ENCODE assay signal across 11 mouse cellular contexts in genomic region chr9:75264008-75264718, GRCm38 (mm10). TPM values are rescaled to one million over a fixed set of nuclear protein-coding genes. Genes with fewer than 3 reads are reported as not detected.
DNase-seq lines count a peak whose midpoint lies in the region; ATAC-seq and TF ChIP-seq lines count a peak whose summit lies in the region.
"Had no signal": no experiment of that assay in that cellular context is flagged by ENCODE, and none has a peak within 500 bp of the region (broad histone marks: within the 10 kb centered on the region; RNA-seq: fewer than 3 reads in every experiment).

No protein-coding gene starts in this region.

- H3K9ac ChIP-seq in embryonic facial prominence, embryonic 13.5 days, result no peak overlapping the region
- H3K9ac ChIP-seq in CH12.LX (ENCODE audit: insufficient read depth, low read depth), result no peak overlapping the region
- no peak overlapping the region for H3K9ac ChIP-seq in intestine, embryonic 15.5 days
- H3K9ac ChIP-seq: limb, embryonic 15.5 days; neural tube, embryonic 13.5 days had no signal

- peaks cover 11% of the 10 kb centered on the region for H3K4me1 ChIP-seq in embryonic facial prominence, embryonic 13.5 days
- peaks cover 30% of the 10 kb centered on the region for H3K4me1 ChIP-seq in embryonic facial prominence, embryonic 10.5 days
- H3K4me1 ChIP-seq in CH12.LX (ENCODE audit: control insufficient read depth in 1 of 2, insufficient read depth in 2 of 2), result peaks cover 3 to 13% of the 10 kb centered on the region in 2 experiments; a peak in 3 of 4 replicates
- H3K4me1 ChIP-seq in intestine, embryonic 15.5 days (replicated peaks), result peaks cover 4% of the 10 kb centered on the region; the same call in 1 of the 2 replicates

- no peaks in the 10 kb centered on the region for H3K79me2 ChIP-seq in CH12.LX (replicated peaks; ENCODE audit: control insufficient read depth, extremely low read depth, insufficient read depth, poor library complexity, severe bottlenecking)

- no peaks in the 10 kb centered on the region for H3K27me3 ChIP-seq in embryonic facial prominence, embryonic 13.5 days
- no peaks in the 10 kb centered on the region for H3K27me3 ChIP-seq in embryonic facial prominence, embryonic 10.5 days (replicated peaks; ENCODE audit: low read depth, poor library complexity, severe bottlenecking)
- no peaks in the 10 kb centered on the region for H3K27me3 ChIP-seq in CH12.LX (replicated peaks)
- H3K27me3 ChIP-seq in intestine, embryonic 15.5 days (replicated peaks), result no peaks in the 10 kb centered on the region
- H3K27me3 ChIP-seq: limb, embryonic 15.5 days; neural tube, embryonic 13.5 days had no signal

- no peak for TF ChIP-seq RAD21 in CH12.LX (IDR thresholded peaks at IDR 0.05; ENCODE audit: low read depth, low read length)

- WGBS in embryonic facial prominence, embryonic 13.5 days, result 29% methylated on average over 3 of the region's 3 CpGs
- 51% methylated on average over 3 of the region's 3 CpGs for WGBS in embryonic facial prominence, embryonic 10.5 days
- WGBS in intestine, embryonic 15.5 days, result 46% methylated on average over 3 of the region's 3 CpGs

- no peak for TF ChIP-seq CTCF in CH12.LX (conservative IDR thresholded peaks at IDR 0.05 in 1 of 2, IDR thresholded peaks at IDR 0.05 in 1 of 2; ENCODE audit: low read depth in 2 of 2, low read length in 2 of 2)

- DNase-seq in embryonic facial prominence, embryonic 10.5 days (ENCODE audit: low spot score), result no peak
- DNase-seq in CH12.LX (ENCODE audit: extremely low read depth), result peak; percentile 28
- peak; percentile 59 for DNase-seq in lung, postnatal 10 days
- DNase-seq in layer of hippocampus, postnatal 25 days (ENCODE audit: extremely low spot score in 1 of 2, low spot score in 1 of 2), result no peak
- no peak for DNase-seq in heart, adult 18-20 months
- no peak for DNase-seq in yolk sac, embryonic 10.5 days (ENCODE audit: low spot score)

- TF ChIP-seq EP300 in CH12.LX (IDR thresholded peaks at IDR 0.05; ENCODE audit: low read length), result no peak

- H3K9me3 ChIP-seq in embryonic facial prominence, embryonic 13.5 days, result no peaks in the 10 kb centered on the region
- H3K9me3 ChIP-seq in embryonic facial prominence, embryonic 10.5 days, result peaks cover 2% of the 10 kb centered on the region; the same call in 1 of the 2 replicates
- peaks cover 3% of the 10 kb centered on the region for H3K9me3 ChIP-seq in CH12.LX (replicated peaks; ENCODE audit: low read length)
- H3K9me3 ChIP-seq in intestine, embryonic 15.5 days, result no peaks in the 10 kb centered on the region
- H3K9me3 ChIP-seq: limb, embryonic 15.5 days; neural tube, embryonic 13.5 days had no signal

- in situ Hi-C loops in CH12.LX (cut with MboI; ENCODE audit: low pct_ligation_motif_present, low pct_unique_long_range_greater_than_20kb, low sequenced_read_pairs), result no loop called here

- no peak overlapping the region for H3K4me3 ChIP-seq in embryonic facial prominence, embryonic 13.5 days
- no peak overlapping the region for H3K4me3 ChIP-seq in embryonic facial prominence, embryonic 10.5 days
- H3K4me3 ChIP-seq in CH12.LX (replicated peaks in 1 of 3; ENCODE audit: low read depth in 2 of 3, low read length in 2 of 3, poor library complexity in 1 of 3), result no peak overlapping the region
- H3K4me3 ChIP-seq in intestine, embryonic 15.5 days (replicated peaks), result no peak overlapping the region
- H3K4me3 ChIP-seq: limb, embryonic 15.5 days; neural tube, embryonic 13.5 days had no signal

- no peaks in the 10 kb centered on the region for H3K36me3 ChIP-seq in embryonic facial prominence, embryonic 13.5 days
- H3K36me3 ChIP-seq in embryonic facial prominence, embryonic 10.5 days (replicated peaks), result no peaks in the 10 kb centered on the region
- peaks cover 0 to 14% of the 10 kb centered on the region in 2 experiments for H3K36me3 ChIP-seq in CH12.LX (replicated peaks in 1 of 2; ENCODE audit: control insufficient read depth in 1 of 2, insufficient read depth in 1 of 2, low read length in 1 of 2)
- H3K36me3 ChIP-seq in intestine, embryonic 15.5 days, result no peaks in the 10 kb centered on the region
- H3K36me3 ChIP-seq: limb, embryonic 15.5 days; neural tube, embryonic 13.5 days had no signal

- no peak for TF ChIP-seq POLR2A in CH12.LX (IDR thresholded peaks at IDR 0.05; ENCODE audit: low read depth, low read length)

- dilution Hi-C loops in CH12.LX (cut with MboI; ENCODE audit: extremely low pct_ligation_motif_present, extremely low pct_unique_long_range_greater_than_20kb, low sequenced_read_pairs), result no loop called here

- no peak overlapping the region for H3K27ac ChIP-seq in embryonic facial prominence, embryonic 13.5 days
- no peak overlapping the region for H3K27ac ChIP-seq in embryonic facial prominence, embryonic 10.5 days (replicated peaks)
- no peak overlapping the region for H3K27ac ChIP-seq in CH12.LX (ENCODE audit: insufficient read depth, low read depth)
- H3K27ac ChIP-seq in intestine, embryonic 15.5 days, result no peak overlapping the region
- H3K27ac ChIP-seq: limb, embryonic 15.5 days; neural tube, embryonic 13.5 days had no signal

- H3K4me2 ChIP-seq in embryonic facial prominence, embryonic 13.5 days, result no peak overlapping the region
- H3K4me2 ChIP-seq in CH12.LX (ENCODE audit: insufficient read depth, low read depth, poor library complexity, severe bottlenecking), result no peak overlapping the region
- no peak overlapping the region for H3K4me2 ChIP-seq in intestine, embryonic 15.5 days (replicated peaks)
- H3K4me2 ChIP-seq: limb, embryonic 15.5 days; neural tube, embryonic 13.5 days had no signal

- ATAC-seq in embryonic facial prominence, embryonic 13.5 days (ENCODE audit: insufficient number of reproducible peaks, insufficient read depth, low FRiP score, low TSS enrichment, low read depth), result 0 out of 2 replicates have a peak, but pooled peaks have one; percentile 33
- ATAC-seq in intestine, embryonic 15.5 days, result peak; percentile 86
- ATAC-seq: forebrain, embryonic 14.5 days had no signal

TF ChIP-seq in CH12.LX, 34 proteins besides CTCF, POLR2A, EP300 and RAD21:
- TF ChIP-seq TBP (conservative IDR thresholded peaks at IDR 0.05; ENCODE audit: low read depth, low read length) (no peak), ELF1 (IDR thresholded peaks at IDR 0.05; ENCODE audit: low read depth, low read length) (no peak), MAZ (IDR thresholded peaks at IDR 0.05; ENCODE audit: low read depth, low read length) (no peak), MAFK (IDR thresholded peaks at IDR 0.05; ENCODE audit: insufficient replicate concordance, low read length) (no peak), BHLHE40 (IDR thresholded peaks at IDR 0.05; ENCODE audit: low read depth, low read length) (no peak), GABPA (IDR thresholded peaks at IDR 0.05; ENCODE audit: insufficient replicate concordance, low read depth, low read length) (no peak), UBTF (IDR thresholded peaks at IDR 0.05; ENCODE audit: low read depth, low read length) (no peak), CHD2 (IDR thresholded peaks at IDR 0.05; ENCODE audit: low read length) (no peak), MEF2A (IDR thresholded peaks at IDR 0.05; ENCODE audit: borderline replicate concordance, low read depth, low read length) (no peak), SMC3 (IDR thresholded peaks at IDR 0.05; ENCODE audit: low read depth, low read length) (no peak), MYC (IDR thresholded peaks at IDR 0.05; ENCODE audit: low read depth, low read length) (no peak), USF2 (conservative IDR thresholded peaks at IDR 0.05; ENCODE audit: low read depth, low read length) (no peak), NELFE (IDR thresholded peaks at IDR 0.05; ENCODE audit: low read depth, low read length) (no peak)
TF ChIP-seq in CH12.LX: peak in this region for 0.

RNA-seq across cellular contexts. Expression of gene Myo5c, which starts 32.3 kb away (rescaled TPM):
- polyA plus RNA-seq in embryonic facial prominence, embryonic 13.5 days (2015; fragmentation: Nextera tagmentation; extraction: Ambion mirVana), result 0.79 and 1.0 TPM in 2 replicates
- polyA plus RNA-seq in embryonic facial prominence, embryonic 10.5 days (2016; fragmentation: Nextera tagmentation; extraction: Ambion mirVana), result 1.2 and 1.3 TPM in 2 replicates
- total RNA-seq in CH12.LX (2012; rRNA removed), result 1.6 and 4.4 TPM in 2 replicates
- total RNA-seq in CH12.LX (2014; rRNA removed), result 3.7 and 3.8 TPM in 2 replicates
- polyA plus RNA-seq in CH12.LX (2012; ENCODE audit: insufficient read length, low read depth), result 4.7 and 5.2 TPM in 2 replicates
- polyA plus RNA-seq in intestine, embryonic 15.5 days (2015; fragmentation: Nextera tagmentation; extraction: Ambion mirVana), result 5.5 and 7.3 TPM in 2 replicates
- under 1 TPM; 0.49 to 0.54 TPM for total RNA-seq in layer of hippocampus, postnatal 25 days (2021)
- total RNA-seq in heart, adult 18-20 months (2021), result 1 to 10 TPM; 3.3 to 4.1 TPM

RNA-seq across cellular contexts. Expression of gene Gnb5, which starts 41.9 kb away (rescaled TPM):
- 32.3 and 33.4 TPM in 2 replicates for polyA plus RNA-seq in embryonic facial prominence, embryonic 13.5 days (2015; fragmentation: Nextera tagmentation; extraction: Ambion mirVana)
- polyA plus RNA-seq in embryonic facial prominence, embryonic 10.5 days (2016; fragmentation: Nextera tagmentation; extraction: Ambion mirVana), result 22.4 and 24.5 TPM in 2 replicates
- total RNA-seq in CH12.LX (2012; rRNA removed) (4.4 and 6.5 TPM in 2 replicates), CH12.LX (2014; rRNA removed) (2.9 and 4.7 TPM in 2 replicates)
- polyA plus RNA-seq in CH12.LX (2012; ENCODE audit: insufficient read length, low read depth), result 2.7 and 3.1 TPM in 2 replicates
- polyA plus RNA-seq in intestine, embryonic 15.5 days (2015; fragmentation: Nextera tagmentation; extraction: Ambion mirVana), result 18.5 and 20.3 TPM in 2 replicates
- 100 to 1,000 TPM; 124 to 126 TPM for total RNA-seq in layer of hippocampus, postnatal 25 days (2021)
- 10 to 100 TPM; 21.9 to 24.9 TPM for total RNA-seq in heart, adult 18-20 months (2021)

Comparison
In these comparisons a context has a peak if more than half of its experiments do, and no peak if none do; other contexts are left out.
1. DNase-seq: peak in CH12.LX (single experiment) and lung, postnatal 10 days (single experiment); none in embryonic facial prominence, embryonic 10.5 days (single experiment), layer of hippocampus, postnatal 25 days (0 of 2), heart, adult 18-20 months (0 of 2) and yolk sac, embryonic 10.5 days (single experiment).